Mouse (Mus musculus): ENCODE results near the gene Rpgrip1l. TPM values are rescaled to one million over a fixed set of nuclear protein-coding genes. Genes with fewer than 3 reads are reported as not detected.

Gene Rpgrip1l
- 0.82 and 1.3 TPM in 2 replicates for polyA plus RNA-seq (2012; rRNA removed)

DNA sequence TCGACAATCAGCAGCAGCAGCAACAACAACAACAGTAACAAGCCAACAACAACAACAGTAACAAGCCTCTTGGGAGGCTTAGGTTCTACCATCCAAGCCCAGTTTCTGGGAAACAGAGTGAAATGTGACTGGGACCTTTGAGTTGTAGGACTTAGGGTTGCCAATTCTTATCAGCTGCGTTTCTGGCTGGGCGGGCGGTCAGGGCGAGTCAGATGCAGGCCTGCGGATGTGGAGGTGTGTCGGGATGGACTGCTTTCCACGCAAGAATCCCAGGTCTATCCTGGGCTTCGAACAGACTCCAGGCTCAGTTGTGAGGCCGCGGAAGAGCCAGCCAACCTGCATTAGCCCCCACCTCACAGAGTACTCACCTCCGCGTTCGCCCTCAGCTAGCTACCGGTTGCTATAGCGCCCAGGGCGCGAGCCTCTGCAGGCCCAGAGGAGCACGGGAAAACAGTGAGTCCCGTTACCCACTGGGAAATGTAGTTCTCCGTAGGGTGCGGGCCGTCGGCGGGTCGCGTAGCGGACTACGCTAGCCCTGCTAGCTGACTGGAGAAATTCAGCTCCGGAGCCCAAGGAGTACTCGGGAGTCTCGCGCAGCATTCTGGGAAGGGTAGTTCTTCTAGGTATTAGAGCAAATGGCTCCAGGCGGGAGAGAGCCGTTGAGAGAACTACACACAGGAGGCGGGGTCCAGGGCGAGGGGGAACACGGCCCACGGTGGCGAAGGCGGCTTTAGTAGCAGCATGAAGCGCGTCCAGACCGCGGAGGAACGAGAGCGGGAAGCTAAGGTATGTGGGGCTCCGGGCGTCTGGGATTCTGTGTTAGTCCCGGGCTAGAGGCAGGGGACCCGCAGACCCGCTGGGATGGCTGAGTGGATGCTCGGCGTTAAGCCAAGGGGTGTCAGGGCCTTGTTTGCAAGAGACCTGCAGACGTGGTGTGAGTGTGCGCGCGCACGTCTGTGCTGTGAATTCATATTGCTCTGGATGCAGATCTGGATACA lies at the start of gene Rpgrip1l, which contains the start of gene Fto:
Gene Rpgrip1l, minus strand, starts transcription at position 428 of the 998 bp plus-strand sequence.
Gene Fto, plus strand, starts transcription at position 691 of the 998 bp plus-strand sequence.

DNA sequence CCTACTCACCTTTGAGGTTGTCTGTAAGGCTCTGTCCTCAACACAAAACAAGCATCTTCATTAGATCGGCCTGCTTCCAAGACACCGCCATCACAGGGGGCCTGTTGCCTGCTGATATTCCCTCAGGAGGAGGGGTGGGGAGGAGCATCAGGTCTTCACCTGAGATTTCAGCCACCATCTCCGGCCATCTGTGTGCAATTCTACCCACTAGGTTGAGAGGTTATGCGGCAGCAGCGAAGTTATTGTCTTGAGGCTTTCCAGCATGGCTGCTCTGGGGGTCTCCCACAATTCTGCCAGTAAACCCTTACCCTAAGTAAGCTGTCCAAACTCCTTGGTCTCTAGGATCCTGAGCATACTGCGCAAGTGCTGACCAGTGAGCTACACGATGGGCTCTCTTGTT lies 113.2 kb downstream of the Rpgrip1l start, which contains the start of gene Aktip:
Gene Aktip, minus strand, starts transcription at position 101 of the 400 bp plus-strand sequence.

Other genes with a start within 250 kb of the Rpgrip1l start
- 6.1 and 6.7 TPM in 2 replicates for gene Rbl2, start 243.2 kb downstream of the Rpgrip1l start, polyA plus RNA-seq (2012; rRNA removed)
- gene Aktip, start 113.3 kb downstream of the Rpgrip1l start, polyA plus RNA-seq (2012; rRNA removed) = 5.6 and 6.0 TPM in 2 replicates
- 11.5 and 14.7 TPM in 2 replicates for gene Fto, start 263 bp upstream of the Rpgrip1l start, polyA plus RNA-seq (2012; rRNA removed)

Measured in liver, embryonic 18 days (tissue).